Mouse (Mus musculus): ENCODE measurements around the gene Homer3. TPM values are rescaled to one million over a fixed set of nuclear protein-coding genes. Genes with fewer than 3 reads are reported as not detected.

The Homer3 gene
- polyA plus RNA-seq, 1 experiment from 2014 or later: 22.7 TPM

DNA sequence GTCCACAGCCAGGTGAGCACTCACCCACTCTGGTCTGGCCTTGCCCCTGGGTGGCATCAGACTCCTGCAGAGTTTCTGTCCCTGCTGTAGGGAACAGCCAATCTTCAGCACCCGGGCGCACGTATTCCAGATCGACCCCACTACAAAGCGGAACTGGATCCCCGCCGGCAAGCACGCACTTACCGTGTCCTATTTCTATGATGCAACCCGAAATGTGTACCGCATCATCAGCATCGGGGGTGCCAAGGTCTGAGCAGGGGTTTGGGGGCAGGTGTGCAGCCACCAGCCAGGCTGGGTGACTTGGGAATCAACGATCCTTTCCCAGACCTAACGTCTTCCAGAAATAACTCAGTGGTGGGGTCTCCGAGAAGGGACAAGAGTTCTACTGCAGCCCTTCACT is 2.7 kb downstream of the Homer3 start:
- H3K4me2 ChIP-seq: no peak overlapping the region
- peaks cover 26% of the 10 kb centered on the region for H3K4me1 ChIP-seq
- H3K9me3 ChIP-seq (replicated peaks): no peaks in the 10 kb centered on the region
- peaks cover 26% of the 10 kb centered on the region for H3K36me3 ChIP-seq
- H3K27me3 ChIP-seq (replicated peaks): no peaks in the 10 kb centered on the region
- no peak for ATAC-seq (ENCODE audit: low FRiP score)
- WGBS: 97% methylated on average over 15 of the region's 15 CpGs
- H3K9ac ChIP-seq (replicated peaks): no peak overlapping the region
- no peak overlapping the region for H3K4me3 ChIP-seq (replicated peaks)
- H3K27ac ChIP-seq (replicated peaks): no peak overlapping the region

DNA sequence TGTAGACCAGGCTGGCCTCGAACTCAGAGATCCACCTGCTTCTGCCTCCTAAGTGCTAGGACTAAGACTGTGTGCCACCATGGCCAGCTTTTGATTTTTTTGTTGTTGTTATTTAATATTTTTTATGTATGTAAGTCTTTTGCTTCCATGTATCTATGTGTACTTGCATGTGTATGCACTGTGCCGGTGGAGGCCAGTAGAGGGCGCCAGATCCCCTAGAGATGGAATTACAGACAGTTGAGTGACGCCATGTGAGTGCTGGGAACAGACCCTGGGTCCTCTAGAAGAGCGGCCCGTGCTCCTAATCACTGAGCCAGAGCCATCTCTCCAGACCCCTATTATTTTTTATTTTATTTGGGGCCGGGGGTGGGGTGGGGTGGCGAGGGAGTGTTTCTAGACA is 4.1 kb downstream of the Homer3 start:
- 92% methylated on average over 8 of the region's 8 CpGs for WGBS
- no peak overlapping the region for H3K9ac ChIP-seq (replicated peaks)
- H3K27ac ChIP-seq (replicated peaks): no peak overlapping the region
- peaks cover 39% of the 10 kb centered on the region for H3K36me3 ChIP-seq
- ATAC-seq (ENCODE audit: low FRiP score): no peak
- H3K9me3 ChIP-seq (replicated peaks): no peaks in the 10 kb centered on the region
- H3K4me1 ChIP-seq: peaks cover 26% of the 10 kb centered on the region
- H3K4me2 ChIP-seq: no peak overlapping the region
- H3K4me3 ChIP-seq (replicated peaks): no peak overlapping the region
- H3K27me3 ChIP-seq (replicated peaks): no peaks in the 10 kb centered on the region

DNA sequence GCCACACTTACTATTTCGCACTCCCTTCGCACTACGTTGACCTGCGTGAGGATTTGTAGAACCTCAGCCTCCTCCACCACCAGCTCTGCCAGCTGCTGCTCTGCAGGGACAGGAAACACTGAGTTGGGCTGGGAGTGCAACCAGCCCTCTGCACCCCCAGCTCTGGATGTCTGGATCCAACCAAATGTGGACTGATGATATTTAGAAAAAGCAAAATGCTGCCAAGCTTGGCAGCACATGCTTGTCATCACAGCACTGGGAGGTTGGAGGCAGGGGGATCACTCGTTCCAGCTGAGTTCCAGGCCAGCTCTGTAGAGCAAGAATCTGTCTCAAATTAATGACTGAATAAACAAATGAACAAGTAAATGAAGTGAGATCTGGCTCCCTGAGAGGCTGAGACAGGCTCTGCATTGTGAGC is 11.4 kb downstream of the Homer3 start:
- H3K36me3 ChIP-seq: peaks cover 83% of the 10 kb centered on the region
- no peaks in the 10 kb centered on the region for H3K4me1 ChIP-seq
- no peak overlapping the region for H3K27ac ChIP-seq (replicated peaks)
- no peak for ATAC-seq (ENCODE audit: low FRiP score)
- no peaks in the 10 kb centered on the region for H3K9me3 ChIP-seq (replicated peaks)
- no peak overlapping the region for H3K4me2 ChIP-seq
- H3K4me3 ChIP-seq (replicated peaks): no peak overlapping the region
- no peaks in the 10 kb centered on the region for H3K27me3 ChIP-seq (replicated peaks)
- WGBS: 79% methylated on average over 5 of the region's 5 CpGs
- no peak overlapping the region for H3K9ac ChIP-seq (replicated peaks)

DNA sequence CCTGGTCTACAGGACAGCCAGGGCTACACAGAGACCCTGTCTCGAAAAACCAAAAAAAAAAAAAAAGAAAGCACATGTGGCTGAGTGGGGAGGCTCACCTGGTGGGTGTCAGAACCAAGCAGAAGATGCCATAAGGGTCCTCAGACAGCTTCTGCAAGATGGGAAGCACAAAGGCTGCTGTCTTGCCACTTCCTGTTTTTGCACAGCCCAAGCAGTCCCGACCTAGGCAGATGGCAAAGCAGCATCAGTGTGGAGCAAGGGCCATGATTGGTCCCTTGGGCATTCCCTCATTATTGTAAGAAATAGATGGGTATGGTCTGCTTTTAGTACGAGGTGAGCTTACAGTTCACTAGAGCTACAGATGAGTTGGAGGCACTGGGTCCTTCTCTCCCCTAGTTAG is 18.3 kb downstream of the Homer3 start:
- Histone ChIP-seq H3K36me3 (peaks cover 52% of the 10 kb centered on the region), H3K27me3 (replicated peaks) (no peaks in the 10 kb centered on the region), H3K4me2 (peak overlapping the region; percentile 92; the same call in 1 of the 2 replicates), H3K27ac (replicated peaks) (no peak overlapping the region), H3K4me1 (peaks cover 32% of the 10 kb centered on the region), H3K4me3 (replicated peaks) (no peak overlapping the region), H3K9me3 (replicated peaks) (no peaks in the 10 kb centered on the region), H3K9ac (replicated peaks) (no peak overlapping the region)
- no peak for ATAC-seq (ENCODE audit: low FRiP score)
- 75% methylated on average over 3 of the region's 3 CpGs for WGBS

DNA sequence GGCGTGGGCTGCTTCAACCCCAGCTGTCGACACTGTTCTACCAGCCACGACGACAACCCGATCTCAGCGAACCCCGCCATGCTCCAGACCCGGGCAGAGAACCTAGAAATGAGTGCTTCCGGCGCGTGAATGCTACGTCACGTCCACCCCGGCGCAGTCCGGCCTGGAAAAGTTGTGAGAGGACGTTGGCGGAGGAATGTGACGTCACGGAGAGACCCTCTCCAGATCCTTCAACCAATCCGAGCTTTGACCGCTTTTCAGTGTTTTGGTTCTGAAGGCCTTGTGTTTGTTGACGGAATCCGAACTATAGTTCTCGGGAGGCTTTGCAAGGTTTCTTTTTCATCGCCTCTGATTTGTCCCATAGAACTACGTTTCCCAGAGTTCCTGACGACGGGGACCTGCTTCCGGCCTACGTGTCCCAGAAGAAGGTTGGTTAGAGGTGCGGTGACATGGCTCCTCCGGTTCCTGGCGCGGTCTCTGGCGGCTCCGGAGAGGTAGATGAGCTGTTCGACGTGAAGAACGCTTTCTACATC is 19.8 kb downstream of the Homer3 start, which contains the start of the genes Ddx49 and Cope:
TSS of gene Ddx49 (minus strand) at position 132 of the 533 bp plus-strand sequence.
TSS of gene Cope (plus strand) at position 161 of the 533 bp plus-strand sequence.
- Histone ChIP-seq H3K36me3 (peaks cover 49% of the 10 kb centered on the region), H3K27ac (replicated peaks) (peak within 1 kb of the TSS; percentile 73), H3K27me3 (replicated peaks) (no peaks in the 10 kb centered on the region), H3K9ac (replicated peaks) (peak within 1 kb of the TSS; percentile 57), H3K4me3 (replicated peaks) (peak within 1 kb of the TSS; percentile 65), H3K9me3 (replicated peaks) (no peaks in the 10 kb centered on the region), H3K4me2 (peak within 1 kb of the TSS; percentile 92), H3K4me1 (peaks cover 32% of the 10 kb centered on the region)
- peak; percentile 94 for ATAC-seq (ENCODE audit: low FRiP score)
- WGBS: 0% methylated on average over 40 of the region's 40 CpGs

DNA sequence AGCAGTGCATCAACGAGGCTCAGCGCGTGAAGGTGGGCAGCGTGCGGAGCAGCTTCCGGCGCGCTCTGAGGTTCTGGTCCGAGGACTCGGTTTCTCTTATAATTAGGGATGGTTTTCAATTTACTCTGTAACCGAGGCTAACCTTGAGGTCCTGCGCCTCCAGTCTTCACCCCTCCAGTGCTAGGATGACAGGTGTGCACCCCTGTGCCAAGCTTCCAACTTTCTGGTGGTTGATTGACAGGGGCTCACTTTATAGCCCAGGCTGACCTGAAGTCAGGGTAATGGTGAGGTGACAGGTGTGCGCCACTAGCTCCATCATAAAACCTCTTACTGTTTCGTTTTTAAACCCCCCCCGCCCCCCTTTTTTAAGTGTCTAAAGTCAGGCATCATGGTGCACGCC is 20.3 kb downstream of the Homer3 start:
- Histone ChIP-seq H3K9ac (replicated peaks) (peak overlapping the region; percentile 57), H3K27me3 (replicated peaks) (no peaks in the 10 kb centered on the region), H3K9me3 (replicated peaks) (no peaks in the 10 kb centered on the region), H3K4me2 (peak overlapping the region; percentile 92), H3K36me3 (peaks cover 49% of the 10 kb centered on the region), H3K4me3 (replicated peaks) (peak overlapping the region; percentile 65), H3K27ac (replicated peaks) (peak overlapping the region; percentile 73), H3K4me1 (peaks cover 32% of the 10 kb centered on the region)
- 6% methylated on average over 16 of the region's 16 CpGs for WGBS
- peak; percentile 30 for ATAC-seq (ENCODE audit: low FRiP score)

DNA sequence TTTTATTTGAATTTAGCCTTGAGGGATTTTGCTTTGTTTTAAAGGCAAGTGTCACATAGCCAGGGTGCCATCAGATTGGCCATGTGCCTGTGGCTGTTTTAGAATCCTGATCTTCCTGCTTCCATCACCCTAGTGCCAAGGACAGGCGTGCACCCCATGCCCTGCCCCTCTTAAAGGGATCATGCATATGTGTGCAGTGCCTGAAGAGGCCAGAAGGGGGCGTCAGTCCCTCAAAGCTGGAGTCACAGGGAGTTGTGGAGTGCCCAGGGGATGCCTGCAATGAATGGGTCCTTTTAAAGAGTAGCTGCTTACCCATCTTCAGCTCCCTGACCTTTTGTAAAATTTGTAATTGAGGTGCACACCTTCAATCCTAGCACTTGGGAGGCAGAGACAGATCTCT is 26.7 kb downstream of the Homer3 start:
- Histone ChIP-seq H3K4me1 (peaks cover 6% of the 10 kb centered on the region), H3K9me3 (replicated peaks) (no peaks in the 10 kb centered on the region), H3K36me3 (peaks cover 82% of the 10 kb centered on the region), H3K4me3 (replicated peaks) (no peak overlapping the region), H3K27me3 (replicated peaks) (no peaks in the 10 kb centered on the region), H3K27ac (replicated peaks) (no peak overlapping the region), H3K9ac (replicated peaks) (no peak overlapping the region), H3K4me2 (no peak overlapping the region)
- WGBS: 33% methylated on average over 2 of the region's 2 CpGs
- ATAC-seq (ENCODE audit: low FRiP score): no peak

DNA sequence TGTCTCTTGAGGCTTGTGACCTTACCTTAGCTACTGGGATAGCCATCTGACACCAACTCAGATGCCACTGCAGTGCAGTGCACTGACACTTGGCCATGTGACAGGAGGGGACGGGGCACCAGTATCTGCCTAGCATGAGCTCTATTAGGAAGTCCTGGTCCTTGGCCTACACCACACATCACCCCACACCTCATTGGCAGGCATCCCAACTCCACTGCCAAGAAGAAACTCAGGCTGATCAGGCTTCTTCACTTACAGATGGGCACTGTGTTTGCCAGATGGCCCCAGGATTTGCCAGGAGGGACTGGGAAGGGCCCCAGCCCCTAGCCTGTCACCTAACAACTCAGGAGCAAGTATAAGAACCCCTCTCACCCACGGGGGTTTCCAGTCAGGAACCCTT is 30.8 kb downstream of the Homer3 start:
- ATAC-seq (ENCODE audit: low FRiP score): no peak
- Histone ChIP-seq H3K4me3 (replicated peaks) (no peak overlapping the region; the same call in 1 of the 2 replicates), H3K4me1 (peaks cover 33% of the 10 kb centered on the region), H3K9ac (replicated peaks) (no peak overlapping the region), H3K27me3 (replicated peaks) (no peaks in the 10 kb centered on the region), H3K4me2 (no peak overlapping the region), H3K27ac (replicated peaks) (no peak overlapping the region), H3K36me3 (peaks cover 49% of the 10 kb centered on the region), H3K9me3 (replicated peaks) (no peaks in the 10 kb centered on the region)
- WGBS: 81% methylated on average over 2 of the region's 2 CpGs

DNA sequence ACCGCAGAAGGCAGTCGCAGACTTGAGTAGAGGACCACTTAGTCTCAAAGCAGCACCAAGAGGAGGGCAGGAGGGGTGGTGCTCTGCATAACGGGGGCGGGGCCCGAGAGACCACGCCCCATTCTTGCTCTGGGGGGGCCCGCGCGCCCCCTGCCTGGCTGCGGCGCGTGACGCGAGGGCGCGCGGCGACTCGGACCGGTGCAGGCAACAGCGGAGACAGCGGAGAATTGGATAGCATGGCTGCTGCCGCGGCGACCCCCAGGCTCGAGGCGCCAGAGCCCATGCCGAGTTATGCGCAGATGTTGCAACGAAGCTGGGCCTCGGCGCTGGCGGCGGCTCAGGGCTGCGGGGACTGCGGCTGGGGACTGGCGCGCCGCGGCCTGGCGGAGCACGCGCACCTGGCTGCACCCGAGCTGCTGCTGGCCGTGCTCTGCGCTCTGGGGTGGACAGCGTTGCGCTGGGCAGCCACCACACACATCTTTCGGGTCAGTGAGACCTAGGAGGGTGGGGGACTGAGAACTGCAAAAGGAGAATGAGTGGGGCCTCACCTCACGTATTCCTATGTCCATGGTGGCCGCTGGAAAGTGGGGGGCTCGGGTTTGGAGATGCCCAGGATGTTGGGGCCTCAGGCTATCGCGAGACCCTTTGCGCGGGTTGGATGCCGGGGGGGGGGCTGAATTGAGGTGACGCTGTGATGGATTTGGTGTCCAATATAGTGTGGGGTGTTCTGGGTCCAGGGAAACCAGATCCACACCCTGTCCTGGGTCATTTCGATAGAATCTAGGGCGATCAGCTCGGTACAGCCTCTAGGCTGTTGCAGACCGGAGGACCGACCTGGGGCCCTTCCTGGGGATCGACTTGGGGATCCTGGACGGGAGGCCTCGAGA is 33.2 kb downstream of the Homer3 start, which contains the start of gene Cers1:
TSS of gene Cers1 (plus strand) at position 152 of the 887 bp plus-strand sequence.
- no peaks in the 10 kb centered on the region for H3K27me3 ChIP-seq (replicated peaks)
- peak within 1 kb of the TSS; percentile 48 for H3K4me3 ChIP-seq (replicated peaks)
- H3K36me3 ChIP-seq: peaks cover 49% of the 10 kb centered on the region
- peaks cover 34% of the 10 kb centered on the region for H3K4me1 ChIP-seq
- 1% methylated on average over 66 of the region's 66 CpGs for WGBS
- ATAC-seq (ENCODE audit: low FRiP score): peak; percentile 73
- H3K4me2 ChIP-seq: peak within 1 kb of the TSS; percentile 63
- H3K27ac ChIP-seq (replicated peaks): peak within 1 kb of the TSS; percentile 90
- no peaks in the 10 kb centered on the region for H3K9me3 ChIP-seq (replicated peaks)
- H3K9ac ChIP-seq (replicated peaks): peak within 1 kb of the TSS; percentile 56

DNA sequence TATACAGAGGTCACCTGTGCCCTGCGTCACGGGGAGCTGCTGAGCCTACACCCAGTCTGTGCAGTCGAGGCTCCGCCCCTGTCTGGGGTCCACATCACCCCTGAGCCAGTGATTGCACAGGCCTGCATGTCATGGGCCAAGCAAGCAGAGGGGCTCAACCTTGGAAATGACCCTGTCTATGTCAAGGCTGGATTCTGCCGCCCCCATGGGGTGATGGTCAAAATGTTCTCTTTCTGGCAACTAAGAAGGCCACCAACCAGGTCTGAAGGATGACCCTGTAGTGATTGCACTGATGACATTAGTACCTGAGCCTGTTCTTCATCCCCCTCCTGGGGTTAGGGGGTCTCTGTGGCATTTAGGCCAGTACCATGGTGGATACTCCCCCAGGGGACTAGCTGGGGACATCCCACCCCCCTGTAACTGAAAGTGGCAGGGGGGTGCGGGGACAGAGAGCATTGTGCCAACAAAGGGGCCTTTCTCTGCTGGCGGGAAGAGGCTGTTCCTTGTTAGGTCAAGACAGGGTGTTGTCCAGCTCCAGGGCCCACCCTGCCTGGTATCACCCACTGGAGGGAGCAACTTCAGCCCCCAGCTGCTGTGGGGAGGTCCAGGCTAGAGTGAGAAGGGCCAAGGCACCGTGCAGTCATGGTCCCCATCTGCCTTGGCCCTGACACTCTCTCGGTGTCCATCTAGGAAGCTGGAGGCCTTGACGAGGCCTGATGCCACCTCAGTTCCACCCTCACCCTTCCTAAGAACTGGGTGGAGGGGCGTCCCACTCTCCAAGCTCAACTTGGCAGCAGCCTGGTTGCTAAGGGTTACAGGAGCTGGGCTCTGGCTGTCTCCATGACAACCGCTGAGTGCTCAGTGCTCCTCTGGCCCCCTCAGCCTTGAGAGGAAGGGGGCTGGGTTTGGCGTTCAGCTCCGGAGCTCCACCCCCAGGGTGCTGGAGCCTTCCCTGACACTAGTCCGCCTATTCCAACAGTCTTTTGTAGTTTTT is 34.2 kb downstream of the Homer3 start:
- Histone ChIP-seq H3K9ac (replicated peaks) (peak overlapping the region; percentile 56), H3K4me3 (replicated peaks) (peak overlapping the region; percentile 48), H3K4me2 (peak overlapping the region; percentile 63), H3K27me3 (replicated peaks) (no peaks in the 10 kb centered on the region), H3K9me3 (replicated peaks) (no peaks in the 10 kb centered on the region), H3K27ac (replicated peaks) (peak overlapping the region; percentile 90), H3K36me3 (peaks cover 43% of the 10 kb centered on the region), H3K4me1 (peaks cover 34% of the 10 kb centered on the region)
- 6% methylated on average over 15 of the region's 15 CpGs for WGBS
- ATAC-seq (ENCODE audit: low FRiP score): peak; percentile 82

DNA sequence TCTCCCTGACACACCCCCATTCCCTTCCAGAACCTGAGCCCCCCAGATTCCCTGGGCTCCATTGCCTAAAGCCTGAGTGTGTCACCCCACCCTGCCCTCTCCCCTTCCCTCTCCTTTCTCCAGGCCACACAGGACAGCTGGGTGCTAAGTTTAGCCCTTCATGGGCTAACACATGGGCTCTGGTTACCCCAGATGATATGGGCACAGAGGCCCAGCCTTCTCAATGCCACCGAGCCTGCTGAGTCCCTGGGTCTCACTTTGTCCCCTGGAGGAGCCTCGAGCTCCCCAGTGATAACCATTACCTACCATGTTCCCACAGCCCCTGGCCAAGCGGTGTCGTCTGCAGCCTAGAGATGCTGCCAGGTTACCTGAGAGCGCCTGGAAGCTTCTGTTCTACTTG is 35.2 kb downstream of the Homer3 start:
- H3K27ac ChIP-seq (replicated peaks): peak overlapping the region; percentile 90
- 79% methylated on average over 5 of the region's 5 CpGs for WGBS

More for the DNA sequence above, 35.2 kb downstream of the Homer3 start:
- peaks cover 34% of the 10 kb centered on the region for H3K4me1 ChIP-seq
- no peaks in the 10 kb centered on the region for H3K27me3 ChIP-seq (replicated peaks)
- H3K9me3 ChIP-seq (replicated peaks): no peaks in the 10 kb centered on the region
- no peak overlapping the region for H3K4me3 ChIP-seq (replicated peaks)
- peak overlapping the region; percentile 63 for H3K4me2 ChIP-seq
- H3K36me3 ChIP-seq: peaks cover 47% of the 10 kb centered on the region
- no peak overlapping the region for H3K9ac ChIP-seq (replicated peaks)
- no peak for ATAC-seq (ENCODE audit: low FRiP score)

Measured in neural tube, embryonic 15.5 days (tissue).